Mouse (Mus musculus): ENCODE data around the gene Ndrg3. TPM values are rescaled to one million over a fixed set of nuclear protein-coding genes. Genes with fewer than 3 reads are reported as not detected.

The Ndrg3 gene
- polyA plus RNA-seq, 2 experiments, result 29.2 to 31.7 TPM

DNA sequence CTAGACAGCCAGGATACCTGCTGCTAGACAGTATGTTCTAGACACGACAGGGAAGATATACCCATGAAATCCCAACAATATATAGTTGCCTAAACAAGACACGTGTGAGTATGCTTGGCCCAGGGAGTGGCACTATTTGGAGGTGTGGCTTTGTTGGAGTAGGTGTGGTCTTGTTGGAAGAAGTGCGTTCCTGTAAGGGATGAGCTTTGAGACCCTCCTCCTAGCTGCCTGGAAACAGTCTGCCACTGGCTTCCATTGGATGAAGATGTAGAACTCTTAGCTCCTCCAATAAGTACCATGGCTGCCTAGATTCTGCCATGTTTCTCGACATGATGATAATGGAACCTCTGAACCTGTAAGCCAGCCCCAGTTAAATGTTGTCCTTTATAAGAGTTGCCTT lies 10.6 kb downstream of the Ndrg3 start:
- no peak for ATAC-seq (ENCODE audit: insufficient read depth)
- 49% methylated on average over 4 of the region's 4 CpGs for WGBS (ENCODE audit: insufficient replicate concordance)

DNA sequence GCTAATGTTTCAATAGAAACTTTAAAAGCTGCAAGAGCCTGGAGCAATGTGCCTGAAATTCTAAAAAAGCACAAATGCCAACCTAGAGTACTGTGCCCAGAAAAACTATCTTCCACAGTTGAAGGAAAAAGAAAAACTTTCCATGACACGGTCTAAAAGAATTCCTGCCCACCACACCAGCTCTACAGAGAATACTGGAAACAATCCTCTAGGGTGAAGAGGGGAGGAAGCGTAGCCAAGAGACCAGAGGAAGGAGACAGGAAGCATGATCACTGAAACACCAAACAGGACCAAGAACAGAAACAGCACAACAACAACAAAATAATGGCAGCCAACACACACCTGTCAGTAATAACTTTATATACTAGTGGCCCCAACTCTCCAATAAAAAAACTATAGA lies 11.8 kb downstream of the Ndrg3 start:
- ATAC-seq (ENCODE audit: insufficient read depth) (no peak), DNase-seq (ENCODE audit: low read depth in 3 of 3, low spot score in 3 of 3) (no peak)
- no peak for TF ChIP-seq CTCF (IDR thresholded peaks at IDR 0.05; ENCODE audit: low read depth)
- no peak for TF ChIP-seq EP300 (IDR thresholded peaks at IDR 0.05; ENCODE audit: low read depth)
- H3K4me3 ChIP-seq (ENCODE audit: insufficient read depth in 1 of 2, low read depth in 2 of 2, low read length in 2 of 2), result no peak overlapping the region
- WGBS (ENCODE audit: insufficient replicate concordance), result 76% methylated on average over 2 of the region's 2 CpGs
- no peak overlapping the region for H3K4me2 ChIP-seq (ENCODE audit: low read depth)
- peaks cover 22 to 24% of the 10 kb centered on the region in 2 experiments for H3K4me1 ChIP-seq (replicated peaks; ENCODE audit: control insufficient read depth in 2 of 2, insufficient read depth in 2 of 2, low read length in 1 of 2)
- H3K36me3 ChIP-seq (replicated peaks; ENCODE audit: control insufficient read depth, insufficient read depth, low read depth), result no peaks in the 10 kb centered on the region
- no peak overlapping the region for H3K27ac ChIP-seq
- no peaks in the 10 kb centered on the region for H3K27me3 ChIP-seq (ENCODE audit: control insufficient read depth, insufficient read depth, low read length)
- H3K9ac ChIP-seq (replicated peaks), result no peak overlapping the region
- H3K9me3 ChIP-seq (ENCODE audit: control insufficient read depth, low read length), result no peaks in the 10 kb centered on the region

More for the DNA sequence above, 10.6 kb downstream of the Ndrg3 start:
- no peak overlapping the region for H3K27ac ChIP-seq
- no peak for DNase-seq (ENCODE audit: low read depth in 3 of 3, low spot score in 3 of 3)
- TF ChIP-seq CTCF (IDR thresholded peaks at IDR 0.05; ENCODE audit: low read depth), result no peak
- no peak for TF ChIP-seq EP300 (IDR thresholded peaks at IDR 0.05; ENCODE audit: low read depth)
- no peak overlapping the region for H3K4me3 ChIP-seq (ENCODE audit: insufficient read depth in 1 of 2, low read depth in 2 of 2, low read length in 2 of 2)
- H3K4me2 ChIP-seq (ENCODE audit: low read depth), result no peak overlapping the region
- no peaks in the 10 kb centered on the region for H3K27me3 ChIP-seq (ENCODE audit: control insufficient read depth, insufficient read depth, low read length)
- no peaks in the 10 kb centered on the region for H3K36me3 ChIP-seq (replicated peaks; ENCODE audit: control insufficient read depth, insufficient read depth, low read depth)
- no peaks in the 10 kb centered on the region for H3K9me3 ChIP-seq (ENCODE audit: control insufficient read depth, low read length)
- H3K4me1 ChIP-seq (replicated peaks; ENCODE audit: control insufficient read depth in 2 of 2, insufficient read depth in 2 of 2, low read length in 1 of 2), result peaks cover 22 to 24% of the 10 kb centered on the region in 2 experiments
- H3K9ac ChIP-seq (replicated peaks), result no peak overlapping the region

DNA sequence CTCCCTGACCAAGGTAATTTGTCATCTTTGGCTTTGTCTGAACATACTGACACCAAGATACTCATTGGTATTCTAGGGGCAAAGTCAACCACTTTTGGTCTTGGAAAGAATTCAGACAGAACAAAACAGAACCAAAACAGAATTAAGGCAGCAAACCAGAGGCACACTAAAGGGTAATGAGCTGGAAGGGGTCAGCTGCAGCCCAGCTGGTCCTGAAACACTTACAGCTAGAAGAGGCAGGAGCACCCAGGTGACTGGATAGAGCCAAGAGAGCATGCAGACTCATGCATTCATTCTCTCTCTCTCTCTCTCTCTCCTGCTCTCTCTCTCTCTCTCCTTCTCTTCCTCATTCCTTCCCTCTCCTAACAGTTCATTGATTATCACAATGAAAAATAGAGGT lies 15.1 kb downstream of the Ndrg3 start:
- Histone ChIP-seq H3K27me3 (ENCODE audit: control insufficient read depth, insufficient read depth, low read length) (no peaks in the 10 kb centered on the region), H3K9me3 (ENCODE audit: control insufficient read depth, low read length) (no peaks in the 10 kb centered on the region), H3K27ac (no peak overlapping the region), H3K4me1 (replicated peaks; ENCODE audit: control insufficient read depth in 2 of 2, insufficient read depth in 2 of 2, low read length in 1 of 2) (peaks cover 10 to 11% of the 10 kb centered on the region in 2 experiments), H3K9ac (replicated peaks) (no peak overlapping the region), H3K36me3 (replicated peaks; ENCODE audit: control insufficient read depth, insufficient read depth, low read depth) (no peaks in the 10 kb centered on the region), H3K4me2 (ENCODE audit: low read depth) (no peak overlapping the region), H3K4me3 (ENCODE audit: insufficient read depth in 1 of 2, low read depth in 2 of 2, low read length in 2 of 2) (no peak overlapping the region)
- TF ChIP-seq CTCF (IDR thresholded peaks at IDR 0.05; ENCODE audit: low read depth) (no peak), EP300 (IDR thresholded peaks at IDR 0.05; ENCODE audit: low read depth) (no peak)
- DNase-seq (ENCODE audit: low read depth in 3 of 3, low spot score in 3 of 3) (no peak), ATAC-seq (ENCODE audit: insufficient read depth) (no peak)

DNA sequence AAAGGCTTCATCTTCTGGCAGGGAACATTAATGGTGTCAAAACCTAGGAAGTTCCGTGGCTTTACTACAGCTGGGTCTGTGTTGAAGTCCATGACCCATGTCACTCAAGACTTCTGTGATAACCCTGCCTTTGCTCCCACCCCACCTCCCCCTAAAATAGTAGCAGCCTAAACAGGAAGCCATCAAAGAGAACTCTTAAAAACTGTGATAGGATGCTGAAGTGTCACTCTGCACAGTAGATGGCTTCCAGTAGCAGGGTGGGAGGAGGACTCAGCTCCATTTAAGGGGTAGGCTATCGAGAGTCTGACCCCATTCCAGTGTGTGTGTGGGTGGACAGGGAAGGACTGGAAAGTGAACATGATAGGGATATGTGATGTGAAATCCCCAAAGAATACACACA lies 16.9 kb downstream of the Ndrg3 start:
- DNase-seq (ENCODE audit: low read depth in 3 of 3, low spot score in 3 of 3) (no peak), ATAC-seq (ENCODE audit: insufficient read depth) (no peak)
- Histone ChIP-seq H3K4me2 (ENCODE audit: low read depth) (no peak overlapping the region), H3K27me3 (ENCODE audit: control insufficient read depth, insufficient read depth, low read length) (no peaks in the 10 kb centered on the region), H3K4me1 (replicated peaks; ENCODE audit: control insufficient read depth in 2 of 2, insufficient read depth in 2 of 2, low read length in 1 of 2) (peaks cover 0 to 4% of the 10 kb centered on the region in 2 experiments; a peak in 1 of 4 replicates), H3K9ac (replicated peaks) (no peak overlapping the region), H3K36me3 (replicated peaks; ENCODE audit: control insufficient read depth, insufficient read depth, low read depth) (no peaks in the 10 kb centered on the region), H3K9me3 (ENCODE audit: control insufficient read depth, low read length) (no peaks in the 10 kb centered on the region), H3K4me3 (ENCODE audit: insufficient read depth in 1 of 2, low read depth in 2 of 2, low read length in 2 of 2) (no peak overlapping the region), H3K27ac (no peak overlapping the region)
- 29% methylated on average over 2 of the region's 2 CpGs for WGBS (ENCODE audit: insufficient replicate concordance)
- TF ChIP-seq CTCF (IDR thresholded peaks at IDR 0.05; ENCODE audit: low read depth), result no peak
- TF ChIP-seq EP300 (IDR thresholded peaks at IDR 0.05; ENCODE audit: low read depth), result no peak

DNA sequence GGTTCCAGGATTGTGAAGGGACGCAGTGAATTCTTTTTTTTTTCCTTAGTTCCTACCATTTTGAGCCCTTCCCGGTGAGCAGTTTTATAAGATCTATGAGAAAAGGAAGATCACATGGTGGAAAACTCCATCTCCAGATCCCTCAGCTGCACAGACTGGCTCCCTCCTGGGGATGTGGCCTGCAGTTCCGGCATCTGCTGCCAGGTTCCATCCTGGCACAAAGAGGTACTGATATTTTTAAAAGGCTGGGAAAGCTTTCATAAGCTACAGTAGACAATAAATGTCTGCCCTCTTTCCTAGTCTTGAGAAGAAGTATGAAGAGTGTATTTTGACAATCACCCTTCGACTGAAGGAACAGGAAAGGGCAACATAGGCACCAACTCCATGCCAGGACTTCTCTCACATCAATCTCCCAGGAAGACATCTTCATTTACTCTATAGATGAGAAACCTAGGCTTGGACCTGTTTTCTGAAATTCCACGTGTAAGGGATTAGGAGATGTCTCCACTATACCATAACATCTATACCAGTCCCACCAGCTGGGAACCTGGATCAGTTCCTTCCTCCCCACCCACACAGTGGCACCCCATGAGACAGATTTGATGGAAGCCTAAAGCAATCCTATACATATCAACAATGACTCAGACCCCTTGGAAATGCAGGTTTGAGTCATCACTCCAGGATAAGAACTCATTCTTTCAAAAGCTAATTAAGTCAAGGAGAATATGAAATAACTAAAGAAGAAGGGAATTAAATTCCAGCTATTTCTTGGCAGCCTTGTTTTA lies 18.3 kb downstream of the Ndrg3 start:
- Histone ChIP-seq H3K9ac (replicated peaks) (no peak overlapping the region), H3K4me2 (ENCODE audit: low read depth) (no peak overlapping the region), H3K4me3 (ENCODE audit: insufficient read depth in 1 of 2, low read depth in 2 of 2, low read length in 2 of 2) (no peak overlapping the region), H3K9me3 (ENCODE audit: control insufficient read depth, low read length) (no peaks in the 10 kb centered on the region), H3K27ac (no peak overlapping the region), H3K4me1 (replicated peaks; ENCODE audit: control insufficient read depth in 2 of 2, insufficient read depth in 2 of 2, low read length in 1 of 2) (peaks cover 0 to 4% of the 10 kb centered on the region in 2 experiments; a peak in 1 of 4 replicates), H3K27me3 (ENCODE audit: control insufficient read depth, insufficient read depth, low read length) (no peaks in the 10 kb centered on the region), H3K36me3 (replicated peaks; ENCODE audit: control insufficient read depth, insufficient read depth, low read depth) (no peaks in the 10 kb centered on the region)
- WGBS (ENCODE audit: insufficient replicate concordance), result 81% methylated on average over 5 of the region's 5 CpGs
- no peak for ATAC-seq (ENCODE audit: insufficient read depth)
- DNase-seq (ENCODE audit: low read depth in 3 of 3, low spot score in 3 of 3), result no peak
- TF ChIP-seq EP300 (IDR thresholded peaks at IDR 0.05; ENCODE audit: low read depth), result no peak
- no peak for TF ChIP-seq CTCF (IDR thresholded peaks at IDR 0.05; ENCODE audit: low read depth)
